Mouse (Mus musculus) hindbrain, postnatal 0 days (tissue): Measurements from ENCODE around the gene Fam53a. TPM values are rescaled to one million over a fixed set of nuclear protein-coding genes. Genes with fewer than 3 reads are reported as not detected.

Experiments used
- ATAC-seq: fragments of 200-750 bp; cut with Nextera tagmentation; 2 replicates; pipeline ENCODE4 v1.8.0; 2017; ENCODE audit warnings: mild to moderate bottlenecking, moderate TSS enrichment, moderate library complexity
- DNase-seq: peaks from one replicate; pipeline ENCODE4 v3.0.0-alpha.2; 2015; ENCODE audit warnings: low spot score
- H3K27ac ChIP-seq: fragments of 300-500 bp; sonication (generic); 2 replicates; pipeline ENCODE4 v1.5.1; 2014; ENCODE audit warnings: mild to moderate bottlenecking
- H3K27me3 ChIP-seq: fragments of 300-500 bp; sonication (generic); 2 replicates; pipeline ENCODE4 v1.6.1; 2014; ENCODE audit warnings: low read length, mixed read lengths; ENCODE audit not compliant: insufficient read depth
- H3K36me3 ChIP-seq: fragments of 300-500 bp; sonication (generic); 2 replicates; pipeline ENCODE4 v1.6.1; 2014; ENCODE audit warnings: low read length, mixed read lengths; ENCODE audit not compliant: insufficient read depth
- H3K4me1 ChIP-seq: fragments of 300-500 bp; sonication (generic); 2 replicates; pipeline ENCODE4 v1.6.1; 2014; ENCODE audit warnings: antibody characterized with exemption, low read length, mixed read lengths; ENCODE audit not compliant: insufficient read depth
- H3K4me2 ChIP-seq: fragments of 300-500 bp; sonication (generic); 2 replicates; pipeline ENCODE4 v1.6.1; 2014; ENCODE audit warnings: low read depth, mild to moderate bottlenecking, low read length, moderate library complexity, mixed read lengths
- H3K4me3 ChIP-seq: fragments of 300-500 bp; sonication (generic); 2 replicates; pipeline ENCODE4 v1.5.1; 2014; ENCODE audit warnings: low read length
- H3K9ac ChIP-seq: fragments of 300-500 bp; sonication (generic); replicated peaks from 2 replicates; pipeline ENCODE4 v1.6.1; 2014; ENCODE audit warnings: mild to moderate bottlenecking, low read length, moderate library complexity, mixed read lengths
- H3K9me3 ChIP-seq: fragments of 300-500 bp; sonication (generic); 2 replicates; pipeline ENCODE4 v1.6.1; 2016; ENCODE audit warnings: low read length, mixed read lengths
- CTCF ChIP-seq: IDR thresholded peaks from 2 replicates; pipeline ENCODE4 v1.5.1; 2016; ENCODE audit warnings: antibody characterized with exemption, control low read depth, low read depth
- WGBS: fragments of 180-500 bp; shearing (Covaris S2); extraction: QIAGEN DNeasy Blood & Tissue Kit; methylation state at CpG from one replicate; pipeline ENCODE4 v1.1.7; 2014; 5-methylcytosine and 5-hydroxymethylcytosine counted together
- polyA plus RNA-seq: library from polyadenylated mRNA; unstranded; fragments of >200 nt; fragmentation: Nextera tagmentation; extraction: Ambion mirVana; gene quantifications from 2 replicates; pipeline ENCODE4 v1.2.1, GENCODE M21; 2015
- total RNA-seq: library from RNA; depleted of rRNA; stranded (reverse); fragments of >200 nt; gene quantifications from 2 replicates; pipeline ENCODE4 v1.2.3, GENCODE M21; 2014

The Fam53a gene
- total and polyA plus RNA-seq, 2 experiments from 2014 or later, result 22.9 to 26.4 TPM

GRCm38 (mm10) chr5:33635361-33635760 lies 5.9 kb upstream of the Fam53a start:
- no peak for TF ChIP-seq CTCF
- no peak overlapping the region for H3K4me2 ChIP-seq
- peaks cover 1% of the 10 kb centered on the region; the same call in 1 of the 2 replicates for H3K4me1 ChIP-seq
- H3K4me3 ChIP-seq, result no peak overlapping the region
- DNase-seq (no peak), ATAC-seq (no peak)
- H3K36me3 ChIP-seq, result no peaks in the 10 kb centered on the region; the same call in 1 of the 2 replicates
- no peak overlapping the region for H3K27ac ChIP-seq
- H3K27me3 ChIP-seq, result no peaks in the 10 kb centered on the region
- 90% methylated on average over 3 of the region's 3 CpGs for WGBS
- H3K9me3 ChIP-seq, result no peaks in the 10 kb centered on the region
- H3K9ac ChIP-seq, result no peak overlapping the region

- no peak for ATAC-seq
Measured at GRCm38 (mm10) chr5:33632526-33632925, 3.1 kb upstream of the Fam53a start.

GRCm38 (mm10) chr5:33630615-33631014 lies 1.2 kb upstream of the Fam53a start:
- H3K4me3 ChIP-seq, result peak overlapping the region; percentile 66; the same call in 1 of the 2 replicates
- peak overlapping the region; percentile 59; the same call in 1 of the 2 replicates for H3K9ac ChIP-seq
- H3K4me1 ChIP-seq, result peaks cover 6% of the 10 kb centered on the region; the same call in 1 of the 2 replicates
- H3K4me2 ChIP-seq, result peak overlapping the region; percentile 75
- ATAC-seq (no peak), DNase-seq (no peak)
- no peak for TF ChIP-seq CTCF
- WGBS, result 72% methylated on average over 4 of the region's 4 CpGs
- no peaks in the 10 kb centered on the region for H3K9me3 ChIP-seq
- 0 out of 2 replicates have a peak overlapping the region, but pooled peaks have one; percentile 86 for H3K27ac ChIP-seq
- H3K27me3 ChIP-seq, result no peaks in the 10 kb centered on the region
- H3K36me3 ChIP-seq, result no peaks in the 10 kb centered on the region

More at GRCm38 (mm10) chr5:33632526-33632925, 3.1 kb upstream of the Fam53a start:
- Histone ChIP-seq H3K27ac (no peak overlapping the region), H3K36me3 (no peaks in the 10 kb centered on the region; the same call in 1 of the 2 replicates), H3K4me1 (peaks cover 6% of the 10 kb centered on the region; the same call in 1 of the 2 replicates), H3K9me3 (no peaks in the 10 kb centered on the region), H3K4me3 (no peak overlapping the region), H3K27me3 (no peaks in the 10 kb centered on the region), H3K9ac (no peak overlapping the region), H3K4me2 (no peak overlapping the region)
- no peak for TF ChIP-seq CTCF
- 69% methylated on average over 1 of the region's 1 CpGs for WGBS
- no peak for DNase-seq

- ATAC-seq, result peak; percentile 4; the same call in 1 of the 2 replicates
- Histone ChIP-seq H3K27me3 (no peaks in the 10 kb centered on the region), H3K9me3 (no peaks in the 10 kb centered on the region), H3K4me2 (peak overlapping the region; percentile 75), H3K9ac (peak overlapping the region; percentile 59), H3K4me3 (peak overlapping the region; percentile 66), H3K27ac (peak overlapping the region; percentile 86), H3K4me1 (peaks cover 6% of the 10 kb centered on the region; the same call in 1 of the 2 replicates), H3K36me3 (no peaks in the 10 kb centered on the region)
- no peak for DNase-seq
- no peak for TF ChIP-seq CTCF
- 5% methylated on average over 9 of the region's 9 CpGs for WGBS
Measured at GRCm38 (mm10) chr5:33630061-33630460, 626 bp upstream of the Fam53a start.

GRCm38 (mm10) chr5:33628820-33629300 lies 575 bp downstream of the Fam53a start:
- Histone ChIP-seq H3K27ac (peak overlapping the region; percentile 86), H3K9me3 (no peaks in the 10 kb centered on the region), H3K27me3 (no peaks in the 10 kb centered on the region), H3K4me3 (peak overlapping the region; percentile 66), H3K9ac (peak overlapping the region; percentile 67), H3K4me1 (peaks cover 6% of the 10 kb centered on the region; the same call in 1 of the 2 replicates), H3K36me3 (no peaks in the 10 kb centered on the region), H3K4me2 (peak overlapping the region; percentile 75)
- ATAC-seq, result no peak
- peak; percentile 53 for DNase-seq
- no peak for TF ChIP-seq CTCF
- WGBS, result 0% methylated on average over 24 of the region's 24 CpGs

GRCm38 (mm10) chr5:33627968-33628367 lies 1.5 kb downstream of the Fam53a start:
- no peaks in the 10 kb centered on the region for H3K36me3 ChIP-seq
- H3K27ac ChIP-seq, result no peak overlapping the region
- H3K4me2 ChIP-seq, result peak overlapping the region; percentile 75
- 40% methylated on average over 4 of the region's 4 CpGs for WGBS
- H3K9ac ChIP-seq, result no peak overlapping the region
- DNase-seq (no peak), ATAC-seq (no peak)
- no peak overlapping the region for H3K4me3 ChIP-seq
- peaks cover 6% of the 10 kb centered on the region; the same call in 1 of the 2 replicates for H3K4me1 ChIP-seq
- no peaks in the 10 kb centered on the region for H3K27me3 ChIP-seq
- TF ChIP-seq CTCF, result no peak
- no peaks in the 10 kb centered on the region for H3K9me3 ChIP-seq

GRCm38 (mm10) chr5:33623766-33624165 lies 5.7 kb downstream of the Fam53a start:
- 52% methylated on average over 3 of the region's 3 CpGs for WGBS
- TF ChIP-seq CTCF, result no peak
- DNase-seq, result no peak
- Histone ChIP-seq H3K4me2 (no peak overlapping the region), H3K36me3 (no peaks in the 10 kb centered on the region), H3K27ac (no peak overlapping the region), H3K4me3 (no peak overlapping the region), H3K4me1 (no peaks in the 10 kb centered on the region), H3K9me3 (no peaks in the 10 kb centered on the region), H3K9ac (no peak overlapping the region), H3K27me3 (no peaks in the 10 kb centered on the region)
- no peak for ATAC-seq
